Mouse (Mus musculus) heart, adult 11 months (tissue): ENCODE measurements around the gene Gm13695.
A peak's percentile ranks its signal among the peaks of the same experiment; 100 is the strongest.
"Not testable (repeated sequence)": the region's sequence is repeated elsewhere in the genome, so short reads cannot be mapped to it uniquely, and the experiment has no call there.

ENCODE experiments used
- DNase-seq: peaks from one replicate; pipeline ENCODE4 v3.0.0; 2022

Gene Gm13695

GRCm38 (mm10) chr2:83967013-83967412 lies at the start of gene Gm13695:
Gene Gm13695, plus strand, starts transcription at chr2:83967313.
- DNase-seq = not testable (repeated sequence)

GRCm38 (mm10) chr2:83929478-83930088 lies 37.5 kb upstream of the Gm13695 start:
- DNase-seq = no peak

GRCm38 (mm10) chr2:83940931-83941361 lies 26.2 kb upstream of the Gm13695 start, which contains the start of gene Zswim2:
Gene Zswim2, minus strand, starts transcription at chr2:83941228.
- peak; percentile 92 for DNase-seq

- no peak for DNase-seq
Measured at GRCm38 (mm10) chr2:83941378-83941777, 25.7 kb upstream of the Gm13695 start.

GRCm38 (mm10) chr2:83941792-83942191 lies 25.3 kb upstream of the Gm13695 start:
- peak; percentile 55 for DNase-seq

- not testable (repeated sequence) for DNase-seq
Measured at GRCm38 (mm10) chr2:83955393-83955792, 11.7 kb upstream of the Gm13695 start, which contains the start of gene Gm13698. Gene Gm13698, plus strand, starts transcription at chr2:83955693.

- not testable (repeated sequence) for DNase-seq
Measured at GRCm38 (mm10) chr2:83961203-83961602, 5.9 kb upstream of the Gm13695 start, which contains the start of gene Gm13693. Gene Gm13693, plus strand, starts transcription at chr2:83961503.

GRCm38 (mm10) chr2:83972823-83973222 lies 5.7 kb downstream of the Gm13695 start, which contains the start of gene Gm13696:
Gene Gm13696, plus strand, starts transcription at chr2:83973123.
- not testable (repeated sequence) for DNase-seq

GRCm38 (mm10) chr2:83978633-83979032 lies 11.5 kb downstream of the Gm13695 start, which contains the start of gene Gm13694:
Gene Gm13694, plus strand, starts transcription at chr2:83978933.
- not testable (repeated sequence) for DNase-seq

GRCm38 (mm10) chr2:83984443-83984842 lies 17.3 kb downstream of the Gm13695 start, which contains the start of gene Gm13697:
Gene Gm13697, plus strand, starts transcription at chr2:83984743.
- DNase-seq = not testable (repeated sequence)

- not testable (repeated sequence) for DNase-seq
Measured at GRCm38 (mm10) chr2:83990253-83990652, 23.1 kb downstream of the Gm13695 start, which contains the start of gene Gm13691. Gene Gm13691, plus strand, starts transcription at chr2:83990553.

- not testable (repeated sequence) for DNase-seq
Measured at GRCm38 (mm10) chr2:83993639-83994255, 26.6 kb downstream of the Gm13695 start.

- not testable (repeated sequence) for DNase-seq
Measured at GRCm38 (mm10) chr2:83994526-83994925, 27.4 kb downstream of the Gm13695 start.

GRCm38 (mm10) chr2:84008913-84009312 lies 41.8 kb downstream of the Gm13695 start:
- peak; percentile 91 for DNase-seq

- no peak for DNase-seq
Measured at GRCm38 (mm10) chr2:84009818-84010217, 42.7 kb downstream of the Gm13695 start.

- no peak for DNase-seq
Measured at GRCm38 (mm10) chr2:84014572-84014971, 47.5 kb downstream of the Gm13695 start.

GRCm38 (mm10) chr2:84016291-84016690 lies 49.2 kb downstream of the Gm13695 start:
- DNase-seq = not testable (repeated sequence)

- DNase-seq = no peak
Measured at GRCm38 (mm10) chr2:84018330-84018729, 51.2 kb downstream of the Gm13695 start.
